Mouse (Mus musculus) lung, postnatal 25 days (tissue): Measurements from ENCODE around the gene Slc16a13.

ENCODE experiments used
- DNase-seq: peaks from one replicate; pipeline ENCODE4 v3.0.0; 2022; ENCODE audit warnings: low spot score

Slc16a13 gene

GRCm38 (mm10) chr11:70220731-70221602 lies at the start of gene Slc16a13:
TSS of gene Slc16a13 (minus strand) at chr11:70221064.
- DNase-seq = peak; percentile 97

- no peak for DNase-seq
These were observed 45.5 kb upstream of the Slc16a13 start for GRCm38 (mm10) chr11:70266405-70266804.

- DNase-seq = no peak
These were observed 45.0 kb upstream of the Slc16a13 start for GRCm38 (mm10) chr11:70265819-70266218.

GRCm38 (mm10) chr11:70265252-70265651 lies 44.4 kb upstream of the Slc16a13 start:
- no peak for DNase-seq

GRCm38 (mm10) chr11:70259035-70259434 lies 38.2 kb upstream of the Slc16a13 start:
- DNase-seq = no peak

GRCm38 (mm10) chr11:70254931-70255531 lies 34.2 kb upstream of the Slc16a13 start, which contains the start of gene Alox12:
TSS of gene Alox12 (minus strand) at chr11:70255353.
- peak; percentile 50 for DNase-seq

GRCm38 (mm10) chr11:70254337-70254736 lies 33.5 kb upstream of the Slc16a13 start:
- DNase-seq = no peak

- DNase-seq = no peak
These were observed 31.0 kb upstream of the Slc16a13 start for GRCm38 (mm10) chr11:70251853-70252252.

- no peak for DNase-seq
These were observed 29.3 kb upstream of the Slc16a13 start for GRCm38 (mm10) chr11:70250150-70250549.

- DNase-seq = peak; percentile 80
These were observed 26.4 kb upstream of the Slc16a13 start for GRCm38 (mm10) chr11:70247136-70247845.

- no peak for DNase-seq
These were observed 21.7 kb upstream of the Slc16a13 start for GRCm38 (mm10) chr11:70242591-70242990.

- DNase-seq = peak; percentile 89
These were observed 18.8 kb upstream of the Slc16a13 start, which contains the start of the genes Gm21988 and Rnasek for GRCm38 (mm10) chr11:70239541-70240279. TSS of gene Gm21988 (minus strand) at chr11:70239830. TSS of gene Rnasek (minus strand) at chr11:70239842.

- DNase-seq = no peak
These were observed 18.0 kb upstream of the Slc16a13 start for GRCm38 (mm10) chr11:70238591-70239440.

GRCm38 (mm10) chr11:70237457-70238167 lies 16.7 kb upstream of the Slc16a13 start, which contains the start of gene 0610010K14Rik:
TSS of gene 0610010K14Rik (minus strand) at chr11:70237914.
- DNase-seq = peak; percentile 98

GRCm38 (mm10) chr11:70236717-70237116 lies 15.9 kb upstream of the Slc16a13 start:
- DNase-seq = no peak

GRCm38 (mm10) chr11:70235254-70235900 lies 14.5 kb upstream of the Slc16a13 start:
- no peak for DNase-seq

GRCm38 (mm10) chr11:70234497-70234896 lies 13.6 kb upstream of the Slc16a13 start:
- no peak for DNase-seq

GRCm38 (mm10) chr11:70234037-70234436 lies 13.2 kb upstream of the Slc16a13 start:
- DNase-seq = no peak

- DNase-seq = no peak
These were observed 12.2 kb upstream of the Slc16a13 start for GRCm38 (mm10) chr11:70233016-70233415.
